Mouse (Mus musculus) layer of hippocampus, adult 11-12 months (tissue): ENCODE results near the gene Rspry1.

Experiments used
- DNase-seq: peaks from one replicate; pipeline ENCODE4 v3.0.0; 2022; ENCODE audit warnings: low spot score

Rspry1 gene

GRCm38 (mm10) chr8:94684287-94684686 lies 82.5 kb downstream of the Rspry1 start:
- DNase-seq: peak; percentile 38

- no peak for DNase-seq
Observed at GRCm38 (mm10) chr8:94685953-94686352, 84.2 kb downstream of the Rspry1 start.

GRCm38 (mm10) chr8:94694701-94695100 lies 93.0 kb downstream of the Rspry1 start:
- DNase-seq: no peak

GRCm38 (mm10) chr8:94695341-94695993 lies 93.7 kb downstream of the Rspry1 start:
- no peak for DNase-seq

- DNase-seq: peak; percentile 56
Observed at GRCm38 (mm10) chr8:94695994-94696384, 94.3 kb downstream of the Rspry1 start, which contains the start of gene Pllp. Gene Pllp (minus strand): TSS chr8:94696278.

- no peak for DNase-seq
Observed at GRCm38 (mm10) chr8:94696566-94696965, 94.8 kb downstream of the Rspry1 start.

GRCm38 (mm10) chr8:94697956-94698355 lies 96.2 kb downstream of the Rspry1 start:
- no peak for DNase-seq

- DNase-seq: peak; percentile 70
Observed at GRCm38 (mm10) chr8:94699366-94699765, 97.6 kb downstream of the Rspry1 start.

GRCm38 (mm10) chr8:94700421-94700935 lies 98.7 kb downstream of the Rspry1 start:
- DNase-seq: no peak

- no peak for DNase-seq
Observed at GRCm38 (mm10) chr8:94702156-94702555, 100.4 kb downstream of the Rspry1 start.

- DNase-seq: peak; percentile 85
Observed at GRCm38 (mm10) chr8:94702844-94703813, 101.4 kb downstream of the Rspry1 start.

GRCm38 (mm10) chr8:94703972-94704668 lies 102.4 kb downstream of the Rspry1 start:
- DNase-seq: peak; percentile 98

GRCm38 (mm10) chr8:94704669-94704984 lies 102.9 kb downstream of the Rspry1 start:
- DNase-seq: no peak

- DNase-seq: no peak
Observed at GRCm38 (mm10) chr8:94705581-94706245, 104.0 kb downstream of the Rspry1 start.

- no peak for DNase-seq
Observed at GRCm38 (mm10) chr8:94706732-94707395, 105.1 kb downstream of the Rspry1 start.
